Mouse (Mus musculus) stomach, postnatal 0 days (tissue): ENCODE results near the gene Sgms1.
A peak's percentile ranks its signal among the peaks of the same experiment; 100 is the strongest.

ENCODE experiments used
- CTCF ChIP-seq: IDR thresholded peaks from 2 replicates; pipeline ENCODE4 v1.5.1; 2016; ENCODE audit warnings: antibody characterized with exemption, low read depth, mild to moderate bottlenecking, moderate library complexity
- EP300 ChIP-seq: optimal IDR thresholded peaks from 2 replicates; pipeline ENCODE3; 2016; ENCODE audit warnings: antibody characterized with exemption

DNA sequence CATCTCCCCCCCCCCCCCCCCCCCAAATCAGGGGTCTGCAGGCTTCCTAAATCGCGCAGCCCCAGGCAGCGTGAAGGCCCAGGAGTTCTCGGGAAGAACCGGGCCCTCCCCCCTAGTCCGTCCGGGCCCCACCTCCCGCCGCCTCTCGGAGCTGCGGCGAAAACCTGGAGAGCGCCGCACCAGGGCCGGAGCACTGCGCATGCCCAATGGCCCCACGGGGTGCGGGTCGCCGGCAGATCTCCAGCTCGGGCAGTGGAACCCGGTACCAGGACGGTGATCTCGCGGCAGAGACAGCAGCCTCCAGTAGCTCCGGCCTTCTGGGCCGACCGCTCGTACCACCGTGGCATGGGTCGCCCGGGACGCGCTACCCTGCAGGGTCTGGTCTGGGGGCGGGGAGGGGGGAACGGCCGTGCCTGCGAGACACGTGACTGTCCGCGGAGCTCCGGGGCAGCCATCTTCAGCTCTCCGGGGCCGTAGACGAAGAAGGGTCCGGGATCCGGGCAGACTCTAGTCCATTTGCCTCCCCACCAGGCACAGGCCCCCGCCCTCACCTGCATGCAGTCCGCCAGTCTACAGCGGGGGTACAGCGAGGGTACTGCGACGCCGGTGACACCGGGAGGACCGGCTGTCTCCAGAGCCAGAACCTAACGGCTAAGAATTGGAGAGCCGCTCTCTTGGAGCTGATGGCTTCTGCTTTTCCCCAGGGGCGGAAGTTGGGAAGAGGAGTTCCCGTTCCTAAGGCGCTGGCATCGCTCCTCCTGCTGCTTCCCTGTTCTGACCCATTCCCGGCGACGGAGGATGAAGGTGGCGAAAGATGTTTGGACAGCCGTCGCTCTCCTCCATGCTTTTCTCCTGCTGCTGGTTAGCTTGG, at the start of gene Sgms1:
- TF ChIP-seq CTCF: 0 out of 2 replicates have a peak, but pooled peaks have one; percentile 21
- TF ChIP-seq EP300: no peak
